Mouse (Mus musculus) liver, adult 2 months (tissue): ENCODE results near the gene Mcrip1. TPM values are rescaled to one million over a fixed set of nuclear protein-coding genes. Genes with fewer than 3 reads are reported as not detected.

Source experiments
- DNase-seq: peaks from one replicate; pipeline ENCODE4 v3.0.0-alpha.2; 2011; ENCODE audit warnings: low read depth, low spot score; ENCODE audit errors: extremely low read depth
- H3K27ac ChIP-seq: fragments of 200-500 bp; replicated peaks from 2 replicates; pipeline ENCODE4 v1.5.1; 2012; ENCODE audit warnings: low read depth, mild to moderate bottlenecking, control low read depth, inconsistent platforms, low read length; ENCODE audit not compliant: insufficient read depth
- H3K27me3 ChIP-seq: fragments of 200-500 bp; 2 replicates; pipeline ENCODE4 v1.6.1; 2012; ENCODE audit warnings: mild to moderate bottlenecking, moderate library complexity, low read length, inconsistent platforms; ENCODE audit not compliant: control insufficient read depth, insufficient read depth
- H3K36me3 ChIP-seq: fragments of 200-500 bp; 2 replicates; pipeline ENCODE4 v1.6.1; 2012; ENCODE audit warnings: low read length, inconsistent platforms; ENCODE audit not compliant: control insufficient read depth, insufficient read depth
- H3K4me1 ChIP-seq: fragments of 200-500 bp; 2 replicates; pipeline ENCODE4 v1.6.1; 2011; ENCODE audit warnings: low read length; ENCODE audit not compliant: control insufficient read depth, insufficient read depth
- H3K4me3 ChIP-seq: fragments of 200-500 bp; 2 replicates; pipeline ENCODE4 v1.5.1; 2011; ENCODE audit warnings: low read depth, mild to moderate bottlenecking, control low read depth, low read length, moderate library complexity; ENCODE audit not compliant: insufficient read depth
- H3K79me2 ChIP-seq: fragments of 200-500 bp; 2 replicates; pipeline ENCODE4 v1.6.1; 2012; ENCODE audit warnings: inconsistent platforms, mild to moderate bottlenecking, low read length, moderate library complexity; ENCODE audit not compliant: control insufficient read depth, insufficient read depth
- H3K9ac ChIP-seq: fragments of 200-500 bp; 2 replicates; pipeline ENCODE4 v1.6.1; 2012; ENCODE audit warnings: low read depth, mild to moderate bottlenecking, control low read depth, inconsistent platforms, low read length
- CTCF ChIP-seq: fragments of 200-500 bp; IDR thresholded peaks from 2 replicates; pipeline ENCODE4 v1.5.1; 2011; ENCODE audit warnings: low read depth, low read length, control low read depth
- POLR2A ChIP-seq: fragments of 200-500 bp; IDR thresholded peaks from 2 replicates; pipeline ENCODE4 v1.6.1; 2011; ENCODE audit warnings: low read length, control low read depth; ENCODE audit not compliant: insufficient read depth; ENCODE audit errors: extremely low read depth
- WGBS: fragments of 180-500 bp; shearing (Covaris S2); methylation state at CpG from one replicate; pipeline ENCODE4 v1.1.7; 2018; 5-methylcytosine and 5-hydroxymethylcytosine counted together
- polyA plus RNA-seq: library from polyadenylated mRNA; depleted of rRNA; stranded (reverse); fragments of >200 nt; gene quantifications from 2 replicates; pipeline ENCODE4 v1.2.3, GENCODE M21; 2012; rRNA removed
- total RNA-seq: library from RNA; depleted of rRNA; stranded (reverse); fragments of >200 nt; gene quantifications from 2 replicates; pipeline ENCODE4 v1.2.3, GENCODE M21; 2014; rRNA removed

The Mcrip1 gene
- total and polyA plus RNA-seq, 2 experiments: 11.7 to 44.4 TPM

- no peaks in the 10 kb centered on the region for H3K27me3 ChIP-seq
- peaks cover 20% of the 10 kb centered on the region for H3K36me3 ChIP-seq
- DNase-seq: no peak
- H3K4me1 ChIP-seq: peaks cover 28% of the 10 kb centered on the region
- TF ChIP-seq POLR2A: no peak
- TF ChIP-seq CTCF: no peak
- H3K4me3 ChIP-seq: no peak overlapping the region
- H3K79me2 ChIP-seq: no peaks in the 10 kb centered on the region
- H3K9ac ChIP-seq: no peak overlapping the region
- WGBS: 87% methylated on average over 5 of the region's 5 CpGs
- no peak overlapping the region for H3K27ac ChIP-seq
Measured at GRCm38 (mm10) chr11:120498891-120499290, 50.6 kb downstream of the Mcrip1 start.

GRCm38 (mm10) chr11:120498226-120498625 lies 51.3 kb downstream of the Mcrip1 start:
- no peak for TF ChIP-seq CTCF
- no peak for TF ChIP-seq POLR2A
- WGBS: 62% methylated on average over 12 of the region's 12 CpGs
- peaks cover 20% of the 10 kb centered on the region for H3K36me3 ChIP-seq
- H3K4me1 ChIP-seq: peaks cover 32% of the 10 kb centered on the region
- no peaks in the 10 kb centered on the region for H3K79me2 ChIP-seq
- no peaks in the 10 kb centered on the region for H3K27me3 ChIP-seq
- H3K4me3 ChIP-seq: no peak overlapping the region
- 0 out of 2 replicates have a peak overlapping the region, but pooled peaks have one; percentile 3 for H3K27ac ChIP-seq
- peak; percentile 73 for DNase-seq
- no peak overlapping the region for H3K9ac ChIP-seq

GRCm38 (mm10) chr11:120497436-120497835 lies 52.1 kb downstream of the Mcrip1 start:
- no peak overlapping the region; the same call in 1 of the 2 replicates for H3K27ac ChIP-seq
- WGBS: 78% methylated on average over 3 of the region's 3 CpGs
- no peaks in the 10 kb centered on the region; the same call in 1 of the 2 replicates for H3K79me2 ChIP-seq
- H3K9ac ChIP-seq: no peak overlapping the region
- DNase-seq: peak; percentile 78
- H3K4me1 ChIP-seq: peaks cover 34% of the 10 kb centered on the region
- TF ChIP-seq POLR2A: no peak
- TF ChIP-seq CTCF: no peak
- H3K36me3 ChIP-seq: peaks cover 20% of the 10 kb centered on the region
- no peaks in the 10 kb centered on the region for H3K27me3 ChIP-seq
- H3K4me3 ChIP-seq: no peak overlapping the region

GRCm38 (mm10) chr11:120493911-120494310 lies 55.6 kb downstream of the Mcrip1 start:
- Histone ChIP-seq H3K9ac (peak overlapping the region; percentile 53), H3K36me3 (peaks cover 20% of the 10 kb centered on the region), H3K4me3 (no peak overlapping the region; the same call in 1 of the 2 replicates), H3K79me2 (no peaks in the 10 kb centered on the region; the same call in 1 of the 2 replicates), H3K4me1 (peaks cover 32% of the 10 kb centered on the region), H3K27ac (peak overlapping the region; percentile 96), H3K27me3 (no peaks in the 10 kb centered on the region)
- no peak for TF ChIP-seq POLR2A
- no peak for TF ChIP-seq CTCF
- peak; percentile 79 for DNase-seq
- 23% methylated on average over 3 of the region's 3 CpGs for WGBS

- TF ChIP-seq POLR2A (no peak), CTCF (no peak)
- H3K36me3 ChIP-seq: peaks cover 22% of the 10 kb centered on the region
- peak overlapping the region; percentile 96 for H3K27ac ChIP-seq
Measured at GRCm38 (mm10) chr11:120493351-120493750, 56.2 kb downstream of the Mcrip1 start.

More at GRCm38 (mm10) chr11:120493351-120493750, 56.2 kb downstream of the Mcrip1 start:
- Histone ChIP-seq H3K4me3 (peak overlapping the region; percentile 93), H3K79me2 (no peaks in the 10 kb centered on the region; the same call in 1 of the 2 replicates), H3K9ac (peak overlapping the region; percentile 94), H3K4me1 (peaks cover 32% of the 10 kb centered on the region), H3K27me3 (no peaks in the 10 kb centered on the region)
- DNase-seq: peak; percentile 76
- WGBS: 17% methylated on average over 3 of the region's 3 CpGs

Other genes starting within 250 kb of the Mcrip1 start
Only the 30 nearest of the 34 such genes appear.
- 68.0 and 123 TPM in 2 replicates for gene Actg1, start 201.2 kb downstream of the Mcrip1 start, total RNA-seq
- gene Actg1, start 201.2 kb downstream of the Mcrip1 start, polyA plus RNA-seq: 158 and 177 TPM in 2 replicates
- not detected in 2 replicates for gene Fscn2, start 188.2 kb downstream of the Mcrip1 start, total RNA-seq
- gene Fscn2, start 188.2 kb downstream of the Mcrip1 start, polyA plus RNA-seq: not detected in 2 replicates
- gene Faap100, start 171.0 kb downstream of the Mcrip1 start, total RNA-seq: 3.2 and 5.4 TPM in 2 replicates
- 10.8 and 14.9 TPM in 2 replicates for gene Faap100, start 171.0 kb downstream of the Mcrip1 start, polyA plus RNA-seq
- 24.6 and 37.9 TPM in 2 replicates for gene Nploc4, start 112.0 kb downstream of the Mcrip1 start, total RNA-seq
- gene Nploc4, start 112.0 kb downstream of the Mcrip1 start, polyA plus RNA-seq: 51.5 and 58.9 TPM in 2 replicates
- gene Tspan10, start 107.1 kb downstream of the Mcrip1 start, total RNA-seq: not detected in 2 replicates
- gene Tspan10, start 107.1 kb downstream of the Mcrip1 start, polyA plus RNA-seq: 0.05 TPM in 2 replicates
- 0.46 and 0.81 TPM in 2 replicates for gene Pde6g, start 96.2 kb downstream of the Mcrip1 start, total RNA-seq
- 0.98 and 1.8 TPM in 2 replicates for gene Pde6g, start 96.2 kb downstream of the Mcrip1 start, polyA plus RNA-seq
- gene Oxld1, start 91.7 kb downstream of the Mcrip1 start, total RNA-seq: 20.7 and 28.9 TPM in 2 replicates
- gene Oxld1, start 91.7 kb downstream of the Mcrip1 start, polyA plus RNA-seq: 29.2 and 32.6 TPM in 2 replicates
- gene Ccdc137, start 91.6 kb downstream of the Mcrip1 start, total RNA-seq: 4.6 and 5.7 TPM in 2 replicates
- gene Ccdc137, start 91.6 kb downstream of the Mcrip1 start, polyA plus RNA-seq: 5.8 and 8.7 TPM in 2 replicates
- 9.5 and 9.6 TPM in 2 replicates for gene Arl16, start 82.1 kb downstream of the Mcrip1 start, total RNA-seq
- gene Arl16, start 82.1 kb downstream of the Mcrip1 start, polyA plus RNA-seq: 12.2 and 14.8 TPM in 2 replicates
- gene Mrpl12, start 65.1 kb downstream of the Mcrip1 start, total RNA-seq: 43.6 and 46.6 TPM in 2 replicates
- gene Mrpl12, start 65.1 kb downstream of the Mcrip1 start, polyA plus RNA-seq: 221 and 232 TPM in 2 replicates
- gene Slc25a10, start 57.9 kb downstream of the Mcrip1 start, total RNA-seq: 121 and 135 TPM in 2 replicates
- gene Slc25a10, start 57.9 kb downstream of the Mcrip1 start, polyA plus RNA-seq: 445 and 478 TPM in 2 replicates
- 135 and 143 TPM in 2 replicates for gene Gcgr, start 19.0 kb downstream of the Mcrip1 start, total RNA-seq
- gene Gcgr, start 19.0 kb downstream of the Mcrip1 start, polyA plus RNA-seq: 542 and 561 TPM in 2 replicates
- 0.28 TPM in 1 of 2 replicates, not detected in the other for gene Ppp1r27, start 1.4 kb upstream of the Mcrip1 start, total RNA-seq
- not detected in 2 replicates for gene Ppp1r27, start 1.4 kb upstream of the Mcrip1 start, polyA plus RNA-seq
- gene P4hb, start 23.5 kb upstream of the Mcrip1 start, total RNA-seq: 933 and 951 TPM in 2 replicates
- gene P4hb, start 23.5 kb upstream of the Mcrip1 start, polyA plus RNA-seq: 683 and 737 TPM in 2 replicates
- 14.9 and 22.3 TPM in 2 replicates for gene Arhgdia, start 31.9 kb upstream of the Mcrip1 start, total RNA-seq
- gene Arhgdia, start 31.9 kb upstream of the Mcrip1 start, polyA plus RNA-seq: 142 and 188 TPM in 2 replicates
- gene Alyref, start 48.6 kb upstream of the Mcrip1 start, total RNA-seq: 33.8 and 34.5 TPM in 2 replicates
- 12.6 and 12.9 TPM in 2 replicates for gene Alyref, start 48.6 kb upstream of the Mcrip1 start, polyA plus RNA-seq
- 8.9 and 12.8 TPM in 2 replicates for gene Anapc11, start 48.7 kb upstream of the Mcrip1 start, total RNA-seq
- gene Anapc11, start 48.7 kb upstream of the Mcrip1 start, polyA plus RNA-seq: 57.0 and 59.4 TPM in 2 replicates
- gene Npb, start 58.8 kb upstream of the Mcrip1 start, total RNA-seq: not detected in 2 replicates
- gene Npb, start 58.8 kb upstream of the Mcrip1 start, polyA plus RNA-seq: 2.0 and 2.7 TPM in 2 replicates
- gene Pcyt2, start 68.2 kb upstream of the Mcrip1 start, total RNA-seq: 494 and 540 TPM in 2 replicates
- gene Pcyt2, start 68.2 kb upstream of the Mcrip1 start, polyA plus RNA-seq: 1,294 and 1,652 TPM in 2 replicates
- gene Sirt7, start 75.5 kb upstream of the Mcrip1 start, total RNA-seq: 31.1 and 36.3 TPM in 2 replicates
- 69.7 and 72.1 TPM in 2 replicates for gene Sirt7, start 75.5 kb upstream of the Mcrip1 start, polyA plus RNA-seq
- gene Mafg, start 83.9 kb upstream of the Mcrip1 start, total RNA-seq: 41.9 and 44.2 TPM in 2 replicates
- 60.5 and 64.2 TPM in 2 replicates for gene Mafg, start 83.9 kb upstream of the Mcrip1 start, polyA plus RNA-seq
- gene Pycr1, start 94.0 kb upstream of the Mcrip1 start, total RNA-seq: 0.47 and 2.6 TPM in 2 replicates
- 0.25 and 0.61 TPM in 2 replicates for gene Pycr1, start 94.0 kb upstream of the Mcrip1 start, polyA plus RNA-seq
- gene Myadml2, start 98.4 kb upstream of the Mcrip1 start, total RNA-seq: not detected in 2 replicates
- not detected in 2 replicates for gene Myadml2, start 98.4 kb upstream of the Mcrip1 start, polyA plus RNA-seq
- gene Notum, start 111.4 kb upstream of the Mcrip1 start, total RNA-seq: 29.8 and 34.9 TPM in 2 replicates
- gene Notum, start 111.4 kb upstream of the Mcrip1 start, polyA plus RNA-seq: 56.0 and 61.6 TPM in 2 replicates
- 49.3 and 56.6 TPM in 2 replicates for gene Aspscr1, start 123.2 kb upstream of the Mcrip1 start, total RNA-seq
- gene Aspscr1, start 123.2 kb upstream of the Mcrip1 start, polyA plus RNA-seq: 131 and 142 TPM in 2 replicates
- 20.3 and 20.5 TPM in 2 replicates for gene Cenpx, start 164.0 kb upstream of the Mcrip1 start, total RNA-seq
- gene Cenpx, start 164.0 kb upstream of the Mcrip1 start, polyA plus RNA-seq: 63.4 and 74.6 TPM in 2 replicates
- 4.4 and 5.1 TPM in 2 replicates for gene Lrrc45, start 164.2 kb upstream of the Mcrip1 start, total RNA-seq
- gene Lrrc45, start 164.2 kb upstream of the Mcrip1 start, polyA plus RNA-seq: 7.4 and 9.8 TPM in 2 replicates
- 0.20 and 0.55 TPM in 2 replicates for gene Rac3, start 171.7 kb upstream of the Mcrip1 start, total RNA-seq
- gene Rac3, start 171.7 kb upstream of the Mcrip1 start, polyA plus RNA-seq: 0.72 and 1.1 TPM in 2 replicates
- 215 and 230 TPM in 2 replicates for gene Dcxr, start 177.6 kb upstream of the Mcrip1 start, total RNA-seq
- gene Dcxr, start 177.6 kb upstream of the Mcrip1 start, polyA plus RNA-seq: 512 and 554 TPM in 2 replicates
- gene Cbr2, start 182.4 kb upstream of the Mcrip1 start, total RNA-seq: not detected in 2 replicates
- gene Cbr2, start 182.4 kb upstream of the Mcrip1 start, polyA plus RNA-seq: 0.28 and 0.86 TPM in 2 replicates